Mouse (Mus musculus): ENCODE results near the gene Trim17. TPM values are rescaled to one million over a fixed set of nuclear protein-coding genes. Genes with fewer than 3 reads are reported as not detected.

The Trim17 gene
- polyA plus RNA-seq, 1 experiment = not detected

DNA sequence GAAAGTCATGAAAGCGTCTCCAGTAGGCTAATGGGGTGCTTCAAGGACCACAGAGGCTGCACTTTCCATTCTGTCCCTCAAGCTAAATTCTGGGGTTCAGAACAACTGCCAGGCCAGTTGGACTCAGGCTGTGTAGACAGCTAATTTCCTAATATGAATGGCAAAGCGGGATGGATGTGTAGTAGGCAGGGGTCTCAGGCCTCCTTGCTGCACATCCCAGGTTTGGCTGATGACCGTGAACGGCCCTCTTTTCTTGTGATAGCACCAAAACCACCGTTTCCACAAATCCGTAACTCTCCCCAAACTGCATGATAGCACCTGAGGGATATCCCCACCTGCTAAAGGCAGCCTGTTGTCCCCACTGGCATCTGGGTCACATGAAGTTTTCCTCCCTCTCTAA lies 4.1 kb downstream of the Trim17 start:
- 88% methylated on average over 6 of the region's 6 CpGs for WGBS
- Histone ChIP-seq H3K27ac (ENCODE audit: control insufficient read depth, insufficient read depth, low read depth, low read length, poor library complexity) (peak overlapping the region; percentile 21; the same call in 1 of the 2 replicates), H3K4me1 (ENCODE audit: control insufficient read depth, insufficient read depth, low read length) (no peaks in the 10 kb centered on the region; the same call in 1 of the 2 replicates), H3K4me3 (replicated peaks; ENCODE audit: control insufficient read depth, low read depth, low read length) (peak overlapping the region; percentile 8)
- TF ChIP-seq CTCF (IDR thresholded peaks at IDR 0.05; ENCODE audit: control insufficient read depth, insufficient read depth, low read length) = no peak
- no peak for TF ChIP-seq POLR2A (IDR thresholded peaks at IDR 0.05; ENCODE audit: borderline replicate concordance, control insufficient read depth, low read depth, low read length)

- H3K27ac ChIP-seq (ENCODE audit: control insufficient read depth, insufficient read depth, low read depth, low read length, poor library complexity) = peak overlapping the region; percentile 60; the same call in 1 of the 2 replicates
- no peaks in the 10 kb centered on the region; the same call in 1 of the 2 replicates for H3K4me1 ChIP-seq (ENCODE audit: control insufficient read depth, insufficient read depth, low read length)
- peak overlapping the region; percentile 67 for H3K4me3 ChIP-seq (replicated peaks; ENCODE audit: control insufficient read depth, low read depth, low read length)
- no peak for TF ChIP-seq CTCF (IDR thresholded peaks at IDR 0.05; ENCODE audit: control insufficient read depth, insufficient read depth, low read length)
- no peak for TF ChIP-seq POLR2A (IDR thresholded peaks at IDR 0.05; ENCODE audit: borderline replicate concordance, control insufficient read depth, low read depth, low read length)
- 6% methylated on average over 15 of the region's 15 CpGs for WGBS
These were observed 4.8 kb downstream of the Trim17 start for GRCm38 (mm10) chr11:58959186-58959825.

DNA sequence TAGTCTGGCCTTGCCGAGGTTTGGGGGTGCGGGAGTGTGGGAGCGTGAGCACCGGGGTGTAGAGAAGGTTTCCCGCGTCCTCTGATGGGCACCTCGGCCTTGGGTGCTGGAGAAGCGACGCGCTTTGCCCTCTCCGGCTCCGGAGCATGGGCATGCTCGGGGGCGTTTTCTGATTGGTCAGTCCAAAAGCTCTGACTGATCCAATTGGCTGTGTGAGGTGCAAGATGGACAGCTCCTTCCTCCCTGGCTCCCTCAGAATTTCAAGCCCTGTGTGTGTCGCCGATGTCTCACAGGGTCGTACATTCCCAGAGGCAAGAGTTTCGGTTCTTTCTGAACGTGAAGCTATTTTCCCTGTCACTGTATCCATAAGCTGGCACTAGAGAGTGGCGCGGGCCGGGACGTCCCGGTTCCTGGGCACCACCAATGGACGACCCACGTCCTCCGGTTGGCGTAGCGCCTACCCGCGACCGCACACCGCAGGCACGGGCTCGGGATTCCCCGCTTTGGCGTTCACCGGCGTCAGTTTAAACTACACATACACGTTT lies 5.5 kb downstream of the Trim17 start:
- H3K27ac ChIP-seq (ENCODE audit: control insufficient read depth, insufficient read depth, low read depth, low read length, poor library complexity) = peak overlapping the region; percentile 60
- peak; percentile 38; the same call in 1 of the 2 replicates for TF ChIP-seq CTCF (IDR thresholded peaks at IDR 0.05; ENCODE audit: control insufficient read depth, insufficient read depth, low read length)
- peak; percentile 78; the same call in 1 of the 2 replicates for TF ChIP-seq POLR2A (IDR thresholded peaks at IDR 0.05; ENCODE audit: borderline replicate concordance, control insufficient read depth, low read depth, low read length)
- 2% methylated on average over 40 of the region's 40 CpGs for WGBS
- H3K4me1 ChIP-seq (ENCODE audit: control insufficient read depth, insufficient read depth, low read length) = no peaks in the 10 kb centered on the region; the same call in 1 of the 2 replicates
- peak overlapping the region; percentile 67 for H3K4me3 ChIP-seq (replicated peaks; ENCODE audit: control insufficient read depth, low read depth, low read length)

DNA sequence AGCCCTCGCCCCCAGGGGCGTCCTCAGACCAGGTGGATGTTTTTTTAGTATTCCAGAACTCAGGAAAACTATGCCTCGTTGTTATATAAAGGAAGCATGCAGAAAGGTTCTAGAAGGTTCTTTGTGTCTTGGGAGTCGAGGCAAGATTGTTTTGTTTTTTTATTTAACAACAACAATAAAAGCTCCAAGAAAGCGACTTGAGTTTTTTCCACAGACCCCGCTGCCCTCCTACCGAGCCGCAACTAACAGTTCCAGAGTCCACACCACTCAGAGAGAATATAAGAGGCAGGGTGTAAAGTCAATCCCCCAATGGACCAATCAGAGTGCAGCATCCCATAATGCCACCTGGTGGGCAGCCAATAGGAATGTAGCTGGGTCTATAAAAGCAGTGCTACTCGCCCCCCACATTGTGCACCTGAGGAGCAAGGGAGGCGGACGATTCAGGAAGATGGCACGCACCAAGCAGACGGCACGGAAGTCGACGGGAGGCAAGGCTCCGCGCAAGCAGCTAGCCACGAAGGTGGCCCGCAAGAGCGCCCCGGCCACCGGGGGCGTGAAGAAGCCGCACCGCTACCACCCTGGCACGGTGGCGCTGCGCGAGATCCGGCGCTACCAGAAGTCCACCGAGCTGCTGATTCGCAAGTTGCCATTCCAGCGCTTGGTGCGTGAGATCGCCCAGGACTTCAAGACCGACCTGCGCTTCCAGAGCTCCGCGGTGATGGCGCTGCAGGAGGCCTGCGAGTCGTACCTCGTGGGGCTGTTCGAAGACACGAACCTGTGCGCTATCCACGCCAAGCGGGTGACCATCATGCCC lies 7.1 kb downstream of the Trim17 start:
- no peaks in the 10 kb centered on the region; the same call in 1 of the 2 replicates for H3K4me1 ChIP-seq (ENCODE audit: control insufficient read depth, insufficient read depth, low read length)
- 65% methylated on average over 50 of the region's 50 CpGs for WGBS
- TF ChIP-seq CTCF (IDR thresholded peaks at IDR 0.05; ENCODE audit: control insufficient read depth, insufficient read depth, low read length) = no peak
- no peak for TF ChIP-seq POLR2A (IDR thresholded peaks at IDR 0.05; ENCODE audit: borderline replicate concordance, control insufficient read depth, low read depth, low read length)

GRCm38 (mm10) chr11:58963543-58963942 lies 9.1 kb downstream of the Trim17 start:
- Histone ChIP-seq H3K4me3 (replicated peaks; ENCODE audit: control insufficient read depth, low read depth, low read length) (no peak overlapping the region), H3K4me1 (ENCODE audit: control insufficient read depth, insufficient read depth, low read length) (no peaks in the 10 kb centered on the region; the same call in 1 of the 2 replicates), H3K27ac (ENCODE audit: control insufficient read depth, insufficient read depth, low read depth, low read length, poor library complexity) (no peak overlapping the region)
- 36% methylated on average over 17 of the region's 17 CpGs for WGBS
- TF ChIP-seq CTCF (IDR thresholded peaks at IDR 0.05; ENCODE audit: control insufficient read depth, insufficient read depth, low read length) (no peak), POLR2A (IDR thresholded peaks at IDR 0.05; ENCODE audit: borderline replicate concordance, control insufficient read depth, low read depth, low read length) (no peak)

More for the DNA sequence above, 7.1 kb downstream of the Trim17 start:
- H3K27ac ChIP-seq (ENCODE audit: control insufficient read depth, insufficient read depth, low read depth, low read length, poor library complexity) = no peak overlapping the region
- no peak overlapping the region for H3K4me3 ChIP-seq (replicated peaks; ENCODE audit: control insufficient read depth, low read depth, low read length)

DNA sequence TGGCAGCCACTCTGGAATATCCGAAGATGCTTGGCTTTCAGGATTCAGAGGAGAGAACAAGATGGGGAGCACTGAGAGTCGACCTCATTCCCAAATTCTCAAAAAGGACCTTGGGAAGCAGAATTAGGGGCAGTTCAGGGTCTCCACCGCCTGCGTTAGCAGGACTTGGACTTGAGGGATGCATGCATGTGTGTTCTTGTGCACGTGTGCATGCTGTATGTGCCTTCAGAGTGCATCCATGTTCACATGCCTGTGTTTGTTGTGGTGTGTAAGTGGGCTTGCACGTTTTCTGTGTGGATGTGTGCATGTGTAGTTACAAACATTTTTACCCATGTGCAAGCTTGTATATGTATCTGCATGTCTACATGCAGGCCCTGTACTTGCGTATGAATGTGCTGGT lies 9.7 kb downstream of the Trim17 start:
- no peak for TF ChIP-seq CTCF (IDR thresholded peaks at IDR 0.05; ENCODE audit: control insufficient read depth, insufficient read depth, low read length)
- no peak for TF ChIP-seq POLR2A (IDR thresholded peaks at IDR 0.05; ENCODE audit: borderline replicate concordance, control insufficient read depth, low read depth, low read length)
- Histone ChIP-seq H3K4me1 (ENCODE audit: control insufficient read depth, insufficient read depth, low read length) (no peaks in the 10 kb centered on the region; the same call in 1 of the 2 replicates), H3K4me3 (replicated peaks; ENCODE audit: control insufficient read depth, low read depth, low read length) (no peak overlapping the region), H3K27ac (ENCODE audit: control insufficient read depth, insufficient read depth, low read depth, low read length, poor library complexity) (no peak overlapping the region)
- 78% methylated on average over 7 of the region's 7 CpGs for WGBS

GRCm38 (mm10) chr11:58965001-58965760 lies 10.7 kb downstream of the Trim17 start:
- 48% methylated on average over 12 of the region's 12 CpGs for WGBS
- Histone ChIP-seq H3K4me3 (replicated peaks; ENCODE audit: control insufficient read depth, low read depth, low read length) (no peak overlapping the region), H3K27ac (ENCODE audit: control insufficient read depth, insufficient read depth, low read depth, low read length, poor library complexity) (no peak overlapping the region), H3K4me1 (ENCODE audit: control insufficient read depth, insufficient read depth, low read length) (no peaks in the 10 kb centered on the region; the same call in 1 of the 2 replicates)
- TF ChIP-seq CTCF (IDR thresholded peaks at IDR 0.05; ENCODE audit: control insufficient read depth, insufficient read depth, low read length) (no peak), POLR2A (IDR thresholded peaks at IDR 0.05; ENCODE audit: borderline replicate concordance, control insufficient read depth, low read depth, low read length) (no peak)

Measured in bone marrow, adult 2 months (tissue).